Mouse (Mus musculus) liver, adult 2 months (tissue): ENCODE results near the gene Zbtb46.

ENCODE experiments used
- CTCF ChIP-seq: fragments of 200-500 bp; IDR thresholded peaks from 2 replicates; pipeline ENCODE4 v1.5.1; 2011; ENCODE audit warnings: low read depth, low read length, control low read depth
- POLR2A ChIP-seq: fragments of 200-500 bp; IDR thresholded peaks from 2 replicates; pipeline ENCODE4 v1.6.1; 2011; ENCODE audit warnings: low read length, control low read depth; ENCODE audit not compliant: insufficient read depth; ENCODE audit errors: extremely low read depth

- no peak for TF ChIP-seq POLR2A
- TF ChIP-seq CTCF = no peak
Measured at GRCm38 (mm10) chr2:181462604-181463003, 3.4 kb upstream of the Zbtb46 start.
